Mouse (Mus musculus): ENCODE results near the gene Stoml1. TPM values are rescaled to one million over a fixed set of nuclear protein-coding genes. Genes with fewer than 3 reads are reported as not detected.

Gene Stoml1
- polyA plus RNA-seq, 2 experiments, result 28.7 to 47.2 TPM

- Histone ChIP-seq H3K27ac (replicated peaks; ENCODE audit: low read depth, low read length) (no peak overlapping the region), H3K4me3 (replicated peaks; ENCODE audit: low read length) (no peak overlapping the region), H3K36me3 (ENCODE audit: control insufficient read depth, insufficient read depth, low read length) (no peaks in the 10 kb centered on the region), H3K4me2 (replicated peaks; ENCODE audit: low read depth, low read length, severe bottlenecking) (no peak overlapping the region), H3K27me3 (ENCODE audit: control insufficient read depth, insufficient read depth, low read length) (no peaks in the 10 kb centered on the region), H3K9me3 (ENCODE audit: control insufficient read depth, low read length) (no peaks in the 10 kb centered on the region), H3K4me1 (ENCODE audit: control insufficient read depth, insufficient read depth, low read length) (peaks cover 18% of the 10 kb centered on the region), H3K9ac (ENCODE audit: low read depth, low read length, severe bottlenecking) (no peak overlapping the region)
- ATAC-seq (ENCODE audit: low FRiP score, low read depth) (no peak), DNase-seq (ENCODE audit: low spot score) (no peak)
- TF ChIP-seq POLR2A (IDR thresholded peaks at IDR 0.05; ENCODE audit: borderline replicate concordance, extremely low read depth, insufficient read depth, insufficient read length), result no peak
- WGBS, result 74% methylated on average over 5 of the region's 5 CpGs
Observed at GRCm38 (mm10) chr9:58276346-58276745, 23.4 kb downstream of the Stoml1 start.

GRCm38 (mm10) chr9:58278313-58278712, 25.3 kb downstream of the Stoml1 start:
- Histone ChIP-seq H3K4me1 (ENCODE audit: control insufficient read depth, insufficient read depth, low read length) (peaks cover 18% of the 10 kb centered on the region), H3K9ac (ENCODE audit: low read depth, low read length, severe bottlenecking) (no peak overlapping the region), H3K27me3 (ENCODE audit: control insufficient read depth, insufficient read depth, low read length) (no peaks in the 10 kb centered on the region), H3K4me3 (replicated peaks; ENCODE audit: low read length) (no peak overlapping the region), H3K9me3 (ENCODE audit: control insufficient read depth, low read length) (no peaks in the 10 kb centered on the region), H3K27ac (replicated peaks; ENCODE audit: low read depth, low read length) (no peak overlapping the region), H3K4me2 (replicated peaks; ENCODE audit: low read depth, low read length, severe bottlenecking) (no peak overlapping the region), H3K36me3 (ENCODE audit: control insufficient read depth, insufficient read depth, low read length) (no peaks in the 10 kb centered on the region)
- WGBS, result 89% methylated on average over 4 of the region's 4 CpGs
- no peak for TF ChIP-seq POLR2A (IDR thresholded peaks at IDR 0.05; ENCODE audit: borderline replicate concordance, extremely low read depth, insufficient read depth, insufficient read length)
- ATAC-seq (ENCODE audit: low FRiP score, low read depth), result no peak
- no peak for DNase-seq (ENCODE audit: low spot score)

- WGBS, result 54% methylated on average over 4 of the region's 4 CpGs
- H3K27ac ChIP-seq (replicated peaks; ENCODE audit: low read depth, low read length), result no peak overlapping the region
- ATAC-seq (ENCODE audit: low FRiP score, low read depth), result no peak
Observed at GRCm38 (mm10) chr9:58278821-58279723, 26.1 kb downstream of the Stoml1 start.

GRCm38 (mm10) chr9:58279780-58280179, 26.8 kb downstream of the Stoml1 start:
- H3K4me2 ChIP-seq (replicated peaks; ENCODE audit: low read depth, low read length, severe bottlenecking), result no peak overlapping the region
- peaks cover 12% of the 10 kb centered on the region for H3K4me1 ChIP-seq (ENCODE audit: control insufficient read depth, insufficient read depth, low read length)
- DNase-seq (ENCODE audit: low spot score) (no peak), ATAC-seq (ENCODE audit: low FRiP score, low read depth) (no peak)
- no peak for TF ChIP-seq POLR2A (IDR thresholded peaks at IDR 0.05; ENCODE audit: borderline replicate concordance, extremely low read depth, insufficient read depth, insufficient read length)
- H3K27ac ChIP-seq (replicated peaks; ENCODE audit: low read depth, low read length), result no peak overlapping the region
- H3K9me3 ChIP-seq (ENCODE audit: control insufficient read depth, low read length), result no peaks in the 10 kb centered on the region
- H3K9ac ChIP-seq (ENCODE audit: low read depth, low read length, severe bottlenecking), result no peak overlapping the region
- no peaks in the 10 kb centered on the region for H3K27me3 ChIP-seq (ENCODE audit: control insufficient read depth, insufficient read depth, low read length)
- 75% methylated on average over 5 of the region's 5 CpGs for WGBS
- H3K36me3 ChIP-seq (ENCODE audit: control insufficient read depth, insufficient read depth, low read length), result no peaks in the 10 kb centered on the region
- H3K4me3 ChIP-seq (replicated peaks; ENCODE audit: low read length), result no peak overlapping the region

More at GRCm38 (mm10) chr9:58278821-58279723, 26.1 kb downstream of the Stoml1 start:
- Histone ChIP-seq H3K9me3 (ENCODE audit: control insufficient read depth, low read length) (no peaks in the 10 kb centered on the region), H3K9ac (ENCODE audit: low read depth, low read length, severe bottlenecking) (no peak overlapping the region), H3K36me3 (ENCODE audit: control insufficient read depth, insufficient read depth, low read length) (no peaks in the 10 kb centered on the region), H3K4me3 (replicated peaks; ENCODE audit: low read length) (no peak overlapping the region), H3K27me3 (ENCODE audit: control insufficient read depth, insufficient read depth, low read length) (no peaks in the 10 kb centered on the region), H3K4me1 (ENCODE audit: control insufficient read depth, insufficient read depth, low read length) (peaks cover 18% of the 10 kb centered on the region), H3K4me2 (replicated peaks; ENCODE audit: low read depth, low read length, severe bottlenecking) (no peak overlapping the region)
- DNase-seq (ENCODE audit: low spot score), result no peak
- TF ChIP-seq POLR2A (IDR thresholded peaks at IDR 0.05; ENCODE audit: borderline replicate concordance, extremely low read depth, insufficient read depth, insufficient read length), result no peak

- Histone ChIP-seq H3K27me3 (ENCODE audit: control insufficient read depth, insufficient read depth, low read length) (no peaks in the 10 kb centered on the region), H3K9ac (ENCODE audit: low read depth, low read length, severe bottlenecking) (no peak overlapping the region), H3K4me2 (replicated peaks; ENCODE audit: low read depth, low read length, severe bottlenecking) (no peak overlapping the region), H3K36me3 (ENCODE audit: control insufficient read depth, insufficient read depth, low read length) (no peaks in the 10 kb centered on the region), H3K4me1 (ENCODE audit: control insufficient read depth, insufficient read depth, low read length) (peaks cover 5% of the 10 kb centered on the region), H3K4me3 (replicated peaks; ENCODE audit: low read length) (no peak overlapping the region), H3K9me3 (ENCODE audit: control insufficient read depth, low read length) (no peaks in the 10 kb centered on the region), H3K27ac (replicated peaks; ENCODE audit: low read depth, low read length) (no peak overlapping the region)
- WGBS, result 36% methylated on average over 9 of the region's 9 CpGs
- no peak for TF ChIP-seq POLR2A (IDR thresholded peaks at IDR 0.05; ENCODE audit: borderline replicate concordance, extremely low read depth, insufficient read depth, insufficient read length)
- DNase-seq (ENCODE audit: low spot score), result peak; percentile 86
- ATAC-seq (ENCODE audit: low FRiP score, low read depth), result peak; percentile 66
Observed at GRCm38 (mm10) chr9:58280259-58281109, 27.5 kb downstream of the Stoml1 start.

Data from limb, embryonic 14.5 days (tissue).